Mouse (Mus musculus) kidney, postnatal 0 days (tissue): ENCODE measurements around the gene Pbx1. TPM values are rescaled to one million over a fixed set of nuclear protein-coding genes. Genes with fewer than 3 reads are reported as not detected.
A peak's percentile ranks its signal among the peaks of the same experiment; 100 is the strongest.

ENCODE experiments used
- ATAC-seq: fragments of 200-750 bp; cut with Nextera tagmentation; replicated peaks from 2 replicates; pipeline ENCODE4 v1.8.0; 2017; ENCODE audit warnings: low read depth, moderate number of reproducible peaks, moderate TSS enrichment, moderate library complexity; ENCODE audit not compliant: low FRiP score
- DNase-seq: peaks from one replicate; pipeline ENCODE4 v3.0.0-alpha.2; 2016; ENCODE audit warnings: low spot score
- H3K27ac ChIP-seq: fragments of 300-500 bp; sonication (generic); 2 replicates; pipeline ENCODE4 v1.5.1; 2014; ENCODE audit warnings: mild to moderate bottlenecking
- H3K27me3 ChIP-seq: fragments of 300-500 bp; sonication (generic); 2 replicates; pipeline ENCODE4 v1.6.1; 2014; ENCODE audit warnings: low read length, mixed read lengths; ENCODE audit not compliant: insufficient read depth
- H3K36me3 ChIP-seq: fragments of 300-500 bp; sonication (generic); 2 replicates; pipeline ENCODE4 v1.6.1; 2014; ENCODE audit warnings: low read length, mixed read lengths; ENCODE audit not compliant: insufficient read depth
- H3K4me1 ChIP-seq: fragments of 300-500 bp; sonication (generic); replicated peaks from 2 replicates; pipeline ENCODE4 v1.6.1; 2014; ENCODE audit warnings: antibody characterized with exemption, low read length, mixed read lengths; ENCODE audit not compliant: insufficient read depth
- H3K4me2 ChIP-seq: fragments of 300-500 bp; sonication (generic); 2 replicates; pipeline ENCODE4 v1.6.1; 2014; ENCODE audit warnings: mild to moderate bottlenecking, low read length, moderate library complexity, mixed read lengths
- H3K4me3 ChIP-seq: fragments of 300-500 bp; sonication (generic); replicated peaks from 2 replicates; pipeline ENCODE4 v1.5.1; 2014; ENCODE audit warnings: low read depth, low read length
- H3K9ac ChIP-seq: fragments of 300-500 bp; sonication (generic); 2 replicates; pipeline ENCODE4 v1.6.1; 2014; ENCODE audit warnings: low read depth, low read length
- H3K9me3 ChIP-seq: fragments of 300-500 bp; sonication (generic); replicated peaks from 2 replicates; pipeline ENCODE4 v1.6.1; 2016; ENCODE audit warnings: low read length, inconsistent platforms, mixed read lengths
- CTCF ChIP-seq: IDR thresholded peaks from 2 replicates; pipeline ENCODE4 v1.5.1; 2016; ENCODE audit warnings: antibody characterized with exemption, low read depth, mild to moderate bottlenecking, moderate library complexity
- WGBS: fragments of 180-500 bp; shearing (Covaris S2); extraction: QIAGEN DNeasy Blood & Tissue Kit; methylation state at CpG from one replicate; pipeline ENCODE4 v1.1.7; 2014; 5-methylcytosine and 5-hydroxymethylcytosine counted together
- polyA plus RNA-seq: library from polyadenylated mRNA; unstranded; fragments of >200 nt; fragmentation: Nextera tagmentation; extraction: Ambion mirVana; gene quantifications from 2 replicates; pipeline ENCODE4 v1.2.1, GENCODE M21; 2015

Gene Pbx1
- polyA plus RNA-seq, 1 experiment from 2014 or later = 55.7 TPM

DNA sequence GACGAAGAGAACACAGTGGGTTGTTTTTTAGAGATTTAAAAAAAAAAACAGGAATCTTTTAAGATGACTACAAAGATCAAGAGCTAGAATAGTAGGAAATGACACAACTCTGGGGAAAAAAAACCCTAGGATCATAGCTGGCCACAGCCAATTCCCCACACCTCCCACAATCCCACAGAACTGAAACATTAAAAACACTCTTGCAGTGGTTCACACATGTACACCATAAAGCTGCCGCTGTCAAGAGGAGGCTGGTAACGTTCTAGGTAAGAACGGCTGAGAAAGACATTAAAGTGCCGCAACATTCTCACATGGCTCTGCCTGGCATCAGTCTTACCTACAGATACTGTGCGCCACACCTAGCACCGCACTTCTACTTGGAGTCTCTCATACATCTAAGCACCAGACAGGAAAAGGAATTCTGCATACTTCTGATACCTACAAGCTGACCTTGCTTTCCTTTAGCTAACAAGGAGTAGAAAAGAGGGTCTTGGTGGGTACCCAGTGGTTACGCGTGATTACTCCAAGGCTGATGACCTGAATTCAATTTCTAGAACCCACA lies 176.6 kb downstream of the Pbx1 start:
- H3K4me1 ChIP-seq = no peaks in the 10 kb centered on the region
- H3K36me3 ChIP-seq = no peaks in the 10 kb centered on the region
- H3K9ac ChIP-seq = no peak overlapping the region
- H3K9me3 ChIP-seq = no peaks in the 10 kb centered on the region
- ATAC-seq = no peak
- no peak overlapping the region for H3K27ac ChIP-seq
- DNase-seq = no peak
- 94% methylated on average over 9 of the region's 9 CpGs for WGBS
- no peak for TF ChIP-seq CTCF
- no peak overlapping the region for H3K4me2 ChIP-seq
- H3K27me3 ChIP-seq = no peaks in the 10 kb centered on the region
- H3K4me3 ChIP-seq = no peak overlapping the region

- TF ChIP-seq CTCF = no peak
- DNase-seq = peak; percentile 85
Observed at GRCm38 (mm10) chr1:168246968-168247724, 184.9 kb downstream of the Pbx1 start.

GRCm38 (mm10) chr1:168245539-168245938 lies 186.5 kb downstream of the Pbx1 start:
- Histone ChIP-seq H3K27ac (no peak overlapping the region), H3K4me1 (peaks cover 39% of the 10 kb centered on the region), H3K27me3 (no peaks in the 10 kb centered on the region), H3K36me3 (no peaks in the 10 kb centered on the region), H3K4me3 (no peak overlapping the region), H3K4me2 (no peak overlapping the region), H3K9ac (no peak overlapping the region), H3K9me3 (no peaks in the 10 kb centered on the region)
- ATAC-seq (no peak), DNase-seq (no peak)
- 56% methylated on average over 5 of the region's 5 CpGs for WGBS
- no peak for TF ChIP-seq CTCF

More at GRCm38 (mm10) chr1:168246968-168247724, 184.9 kb downstream of the Pbx1 start:
- H3K9me3 ChIP-seq = no peaks in the 10 kb centered on the region
- no peaks in the 10 kb centered on the region for H3K36me3 ChIP-seq
- H3K4me3 ChIP-seq = no peak overlapping the region
- peak overlapping the region; percentile 44; the same call in 1 of the 2 replicates for H3K27ac ChIP-seq
- peak; percentile 58 for ATAC-seq
- peaks cover 25% of the 10 kb centered on the region; the same call in 1 of the 2 replicates for H3K4me1 ChIP-seq
- H3K4me2 ChIP-seq = 0 out of 2 replicates have a peak overlapping the region, but pooled peaks have one; percentile 0
- 25% methylated on average over 10 of the region's 10 CpGs for WGBS
- no peak overlapping the region for H3K9ac ChIP-seq
- H3K27me3 ChIP-seq = no peaks in the 10 kb centered on the region

DNA sequence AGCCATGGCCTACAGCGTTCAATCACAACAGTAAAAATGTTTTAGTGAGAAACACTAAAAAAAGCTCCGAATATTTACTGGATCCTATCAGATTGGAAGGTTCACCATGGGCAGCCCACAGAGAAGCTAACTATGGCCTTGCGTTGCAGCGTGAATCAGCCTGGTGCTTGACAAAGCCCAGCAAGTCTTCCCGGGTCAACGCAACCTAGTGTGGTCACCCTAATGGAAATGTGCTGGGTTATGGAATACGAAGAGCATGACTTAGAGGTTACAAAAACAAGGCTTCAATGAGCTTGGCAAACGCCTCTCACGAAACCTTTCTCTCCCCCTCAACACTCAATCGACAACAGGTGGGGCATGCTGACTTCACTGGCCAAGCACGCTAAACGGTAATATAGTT lies 188.3 kb downstream of the Pbx1 start:
- Histone ChIP-seq H3K4me1 (peaks cover 41% of the 10 kb centered on the region), H3K27me3 (no peaks in the 10 kb centered on the region), H3K27ac (no peak overlapping the region), H3K36me3 (no peaks in the 10 kb centered on the region), H3K9me3 (no peaks in the 10 kb centered on the region), H3K9ac (no peak overlapping the region), H3K4me3 (no peak overlapping the region), H3K4me2 (no peak overlapping the region)
- WGBS = 43% methylated on average over 12 of the region's 12 CpGs
- TF ChIP-seq CTCF = no peak
- ATAC-seq = no peak
- DNase-seq = no peak

- H3K4me2 ChIP-seq = no peak overlapping the region
- TF ChIP-seq CTCF = no peak
- DNase-seq (no peak), ATAC-seq (no peak)
- H3K9ac ChIP-seq = no peak overlapping the region
- WGBS = 38% methylated on average over 7 of the region's 7 CpGs
- no peaks in the 10 kb centered on the region for H3K27me3 ChIP-seq
- H3K9me3 ChIP-seq = no peaks in the 10 kb centered on the region
- no peak overlapping the region for H3K4me3 ChIP-seq
- peaks cover 41% of the 10 kb centered on the region for H3K4me1 ChIP-seq
- no peak overlapping the region for H3K27ac ChIP-seq
- H3K36me3 ChIP-seq = no peaks in the 10 kb centered on the region
Observed at GRCm38 (mm10) chr1:168243068-168243467, 189.0 kb downstream of the Pbx1 start.

- no peaks in the 10 kb centered on the region for H3K27me3 ChIP-seq
- H3K4me1 ChIP-seq = peaks cover 34% of the 10 kb centered on the region
- H3K27ac ChIP-seq = peak overlapping the region; percentile 15; the same call in 1 of the 2 replicates
- ATAC-seq (no peak), DNase-seq (no peak)
- H3K4me2 ChIP-seq = peak overlapping the region; percentile 33
- WGBS = 18% methylated on average over 7 of the region's 7 CpGs
- no peaks in the 10 kb centered on the region for H3K36me3 ChIP-seq
- no peaks in the 10 kb centered on the region for H3K9me3 ChIP-seq
- no peak overlapping the region for H3K9ac ChIP-seq
- no peak overlapping the region for H3K4me3 ChIP-seq
- no peak for TF ChIP-seq CTCF
Observed at GRCm38 (mm10) chr1:168241316-168241715, 190.8 kb downstream of the Pbx1 start.
